Mouse (Mus musculus): Measurements from ENCODE around the gene Pknox2.

Pknox2 gene

DNA sequence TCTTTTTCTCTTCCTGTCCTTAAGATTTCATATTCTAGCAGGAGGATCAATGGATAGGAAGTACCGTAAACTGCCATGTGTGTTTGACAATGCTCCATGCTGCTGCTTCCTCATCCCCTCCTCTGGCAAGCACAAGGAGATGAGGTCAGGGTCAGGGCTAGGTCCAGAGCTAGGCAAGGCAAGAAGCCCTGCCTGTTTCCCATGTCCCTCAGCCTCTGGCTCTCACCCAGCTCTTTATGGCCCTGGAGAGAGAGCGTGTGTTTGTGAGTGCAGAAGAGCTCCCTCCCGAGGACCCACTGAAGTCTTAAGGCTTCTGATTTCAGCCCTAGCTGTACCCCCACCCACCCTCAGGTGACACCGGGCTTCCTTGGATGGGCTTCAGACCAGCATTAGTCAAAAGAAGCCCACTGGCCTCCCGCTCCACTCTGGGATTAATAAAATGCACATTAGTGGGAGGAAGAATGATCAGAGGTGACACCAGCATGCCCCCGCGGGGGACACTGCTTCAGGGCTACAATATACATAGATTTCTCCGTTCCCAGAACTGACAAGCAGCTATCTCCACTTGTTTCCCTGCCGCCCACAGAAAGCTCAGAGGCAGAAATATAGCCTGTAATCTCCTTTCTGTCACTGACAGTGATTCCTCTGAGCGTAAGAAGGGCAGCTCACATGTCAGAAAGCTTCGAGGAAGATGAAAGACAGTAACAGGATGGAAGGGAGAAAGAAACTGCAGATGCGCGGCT, 156.4 kb downstream of the Pknox2 start:
- no peak for DNase-seq (ENCODE audit: low spot score in 2 of 2)

- no peak for DNase-seq (ENCODE audit: low spot score in 2 of 2)
Measured at GRCm38 (mm10) chr9:36989991-36990390, 157.2 kb downstream of the Pknox2 start.

DNA sequence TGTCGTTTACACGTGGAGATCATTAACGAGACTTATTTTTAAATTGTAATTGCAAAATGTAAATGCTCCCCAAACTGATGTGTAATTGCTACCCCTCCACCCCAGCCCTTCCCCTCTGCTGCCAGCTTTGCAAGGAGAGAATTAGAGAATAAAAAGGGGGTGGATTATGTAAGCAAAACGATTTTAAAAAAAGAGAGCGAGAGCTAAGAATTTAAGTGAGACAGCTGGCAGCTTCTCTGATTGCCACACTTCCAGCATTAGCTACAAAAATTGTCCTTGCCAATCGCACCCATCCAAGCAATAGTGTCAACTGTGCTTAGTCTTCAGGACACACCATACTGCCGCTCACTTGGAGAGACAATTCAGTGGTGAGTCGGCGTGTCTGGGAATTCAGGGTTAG, 162.0 kb downstream of the Pknox2 start:
- peak in 1 of 2 experiments; percentile 52 for DNase-seq (ENCODE audit: low spot score in 2 of 2)

GRCm38 (mm10) chr9:36976596-36977362, 170.4 kb downstream of the Pknox2 start:
- DNase-seq (ENCODE audit: low spot score in 2 of 2) = no peak

GRCm38 (mm10) chr9:36973486-36974227, 173.6 kb downstream of the Pknox2 start:
- DNase-seq (ENCODE audit: low spot score in 2 of 2) = no peak

DNA sequence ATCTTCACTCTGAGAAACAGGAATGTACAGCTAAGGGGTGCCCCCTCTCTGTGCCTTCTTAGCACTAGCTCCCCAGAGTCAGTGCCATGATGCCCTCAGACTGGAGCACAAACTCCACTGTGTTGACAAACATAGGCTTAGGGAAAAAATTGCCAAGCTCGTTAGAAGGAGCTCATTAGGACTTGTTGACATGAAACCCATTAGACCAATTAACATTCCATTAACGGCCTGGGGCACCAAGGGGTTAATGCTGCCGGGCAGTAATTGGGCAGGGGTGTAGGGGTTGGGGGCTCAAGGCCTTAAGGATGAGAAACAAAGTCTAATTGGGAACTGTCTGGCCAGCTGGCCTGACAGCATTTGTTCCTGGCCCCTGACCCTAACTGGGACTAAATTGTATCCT, 175.1 kb downstream of the Pknox2 start:
- DNase-seq (ENCODE audit: low spot score in 2 of 2) = no peak

GRCm38 (mm10) chr9:36971066-36971465, 176.1 kb downstream of the Pknox2 start:
- DNase-seq (ENCODE audit: low spot score in 2 of 2) = no peak

DNA sequence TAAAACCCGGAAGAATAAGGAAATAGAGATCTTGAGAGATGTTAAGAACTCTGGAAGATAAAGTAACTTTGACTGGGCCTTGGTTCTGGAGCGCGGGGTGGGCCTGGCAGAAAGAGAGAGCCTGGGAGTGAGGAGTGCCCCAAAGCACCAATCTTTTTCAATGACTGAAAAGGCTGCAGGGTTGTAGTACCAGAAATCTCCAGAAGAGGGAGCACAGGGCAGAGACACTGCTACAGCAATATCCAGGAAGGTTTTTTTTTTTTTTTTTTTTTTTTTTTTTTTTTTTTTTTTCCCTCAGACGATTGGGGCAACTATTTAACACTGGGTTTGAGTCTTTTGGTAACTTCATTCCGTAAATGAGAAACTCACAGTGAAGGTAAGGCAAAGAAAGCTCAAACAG, 176.6 kb downstream of the Pknox2 start:
- DNase-seq (ENCODE audit: low spot score in 2 of 2) = peak; percentile 62 to 86

DNA sequence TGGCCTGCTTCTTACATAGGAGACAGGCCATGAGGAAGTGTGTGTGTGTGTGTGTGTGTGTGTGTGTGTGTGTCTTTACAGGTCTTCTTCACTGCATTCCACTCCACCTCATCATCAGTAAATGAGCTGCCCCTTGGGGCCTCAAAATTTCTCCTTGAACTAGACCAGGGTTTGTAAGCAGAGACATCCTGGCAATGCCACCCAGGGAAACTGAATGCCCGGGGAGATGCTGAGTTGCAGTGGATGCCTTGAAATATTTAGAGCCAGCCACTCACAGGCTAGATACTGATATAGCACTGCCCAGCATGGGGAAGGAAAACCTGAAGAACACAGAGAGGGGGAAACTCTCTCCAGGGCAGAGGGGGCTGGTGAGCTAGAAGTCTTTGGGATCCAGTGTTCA, 178.1 kb downstream of the Pknox2 start:
- DNase-seq (ENCODE audit: low spot score in 2 of 2) = no peak

GRCm38 (mm10) chr9:36968713-36969112, 178.5 kb downstream of the Pknox2 start:
- no peak for DNase-seq (ENCODE audit: low spot score in 2 of 2)

DNA sequence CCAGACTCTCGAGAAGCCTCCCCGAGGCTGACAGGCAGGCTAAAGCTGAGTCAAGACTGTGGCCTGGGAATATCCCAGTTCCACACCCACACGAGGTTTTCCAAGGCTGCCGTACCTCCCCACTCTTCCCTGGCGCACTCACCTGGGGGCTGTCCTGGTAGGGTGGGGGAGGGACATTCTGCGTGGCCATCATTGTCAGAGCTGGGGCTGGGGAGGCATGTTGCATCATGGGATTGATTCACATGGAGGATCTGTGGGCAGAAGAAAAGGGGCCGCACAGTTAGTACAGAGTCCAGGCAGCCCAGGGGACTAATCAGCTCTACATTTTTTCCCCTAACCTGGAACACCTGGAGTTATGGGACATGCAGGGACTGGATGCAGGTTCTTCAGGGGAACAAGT, 179.0 kb downstream of the Pknox2 start:
- DNase-seq (ENCODE audit: low spot score in 2 of 2) = no peak

GRCm38 (mm10) chr9:36965720-36966119, 181.5 kb downstream of the Pknox2 start:
- DNase-seq (ENCODE audit: low spot score in 2 of 2) = no peak

DNA sequence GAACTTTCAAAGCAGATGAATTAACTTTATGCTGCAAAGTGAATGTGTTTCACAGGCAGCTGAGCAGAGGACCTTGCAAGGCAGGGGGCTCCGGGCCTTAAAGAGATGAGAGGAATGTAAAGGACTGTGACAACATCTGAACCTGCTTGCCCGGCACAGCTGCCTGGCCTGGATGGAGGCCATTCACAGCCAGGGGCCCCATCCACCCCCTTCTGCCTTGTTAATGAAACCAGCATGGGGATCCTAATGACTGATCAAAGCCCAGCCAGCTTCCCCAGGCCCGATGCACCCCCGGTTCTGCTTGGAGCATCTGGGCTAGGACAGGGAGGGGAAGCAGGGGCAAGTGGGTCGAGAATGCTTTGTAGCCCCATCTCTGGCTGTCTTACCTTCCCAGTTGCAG, 183.0 kb downstream of the Pknox2 start:
- no peak for DNase-seq (ENCODE audit: low spot score in 2 of 2)

- DNase-seq (ENCODE audit: low spot score in 2 of 2) = no peak
Measured at GRCm38 (mm10) chr9:36963512-36963911, 183.7 kb downstream of the Pknox2 start.

DNA sequence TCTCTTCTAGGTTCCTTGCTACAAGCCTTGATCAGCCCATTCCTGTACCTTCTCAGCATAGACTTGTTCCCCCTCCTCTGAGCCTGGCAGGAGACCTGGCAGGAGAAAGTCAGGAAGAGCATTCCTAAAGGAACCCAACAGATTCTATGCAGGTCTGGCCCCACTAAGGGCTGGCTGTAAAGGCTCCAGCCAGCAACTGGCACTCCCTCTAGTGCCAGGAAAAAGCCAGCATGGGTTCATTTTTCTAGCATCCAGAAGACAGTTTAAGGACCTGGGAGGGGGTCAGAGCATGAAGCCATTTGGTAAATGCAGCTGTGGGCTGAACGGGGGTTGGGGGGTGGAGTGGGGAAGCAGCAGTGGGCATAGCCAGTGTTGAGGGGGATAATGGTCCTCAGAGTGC, 185.3 kb downstream of the Pknox2 start:
- DNase-seq (ENCODE audit: low spot score in 2 of 2) = no peak

DNA sequence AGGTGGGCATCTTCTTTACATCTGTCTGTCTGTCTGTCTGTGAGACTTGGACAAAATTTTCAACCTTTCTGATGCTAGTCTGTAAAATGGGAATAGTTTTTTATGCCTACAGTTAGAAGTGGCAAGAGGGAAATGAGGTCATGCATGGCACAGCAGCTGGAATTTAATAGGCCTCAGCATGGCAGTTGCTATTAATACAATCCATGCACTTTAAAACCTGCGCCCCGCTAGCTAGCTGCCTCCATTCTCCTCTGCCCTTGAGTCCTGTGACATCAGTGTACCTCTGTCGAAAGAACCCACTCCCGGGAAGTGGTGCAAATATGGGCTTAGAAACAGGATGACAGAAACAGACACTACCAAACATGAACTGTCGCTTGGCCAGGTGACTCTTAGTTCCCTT, 186.1 kb downstream of the Pknox2 start:
- no peak for DNase-seq (ENCODE audit: low spot score in 2 of 2)

- DNase-seq (ENCODE audit: low spot score in 2 of 2) = no peak
Measured at GRCm38 (mm10) chr9:36951133-36951484, 196.1 kb downstream of the Pknox2 start.

- DNase-seq (ENCODE audit: low spot score in 2 of 2) = no peak
Measured at GRCm38 (mm10) chr9:36950271-36951132, 196.7 kb downstream of the Pknox2 start.

DNA sequence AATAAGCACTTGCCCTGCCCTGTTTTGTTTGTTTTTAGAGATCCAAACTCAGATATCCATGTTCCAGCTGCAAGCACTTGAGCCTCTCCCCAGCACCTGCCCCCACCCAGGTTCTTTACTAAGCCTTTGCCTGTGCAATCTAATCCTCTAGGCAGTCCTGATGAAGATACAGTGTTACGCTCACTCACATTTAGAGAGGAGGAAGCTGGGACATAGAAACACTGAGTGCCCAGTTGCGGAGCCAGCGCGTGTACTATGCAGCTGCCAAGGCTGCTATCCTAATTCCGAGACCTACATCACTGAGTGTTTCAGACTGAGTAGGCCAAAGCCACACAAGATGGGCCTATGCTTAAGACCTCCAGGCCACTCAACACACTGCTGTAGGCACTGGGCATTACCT, 199.0 kb downstream of the Pknox2 start:
- no peak for DNase-seq (ENCODE audit: low spot score in 2 of 2)

GRCm38 (mm10) chr9:36947056-36947694, 200.0 kb downstream of the Pknox2 start:
- DNase-seq (ENCODE audit: low spot score in 2 of 2) = no peak

DNA sequence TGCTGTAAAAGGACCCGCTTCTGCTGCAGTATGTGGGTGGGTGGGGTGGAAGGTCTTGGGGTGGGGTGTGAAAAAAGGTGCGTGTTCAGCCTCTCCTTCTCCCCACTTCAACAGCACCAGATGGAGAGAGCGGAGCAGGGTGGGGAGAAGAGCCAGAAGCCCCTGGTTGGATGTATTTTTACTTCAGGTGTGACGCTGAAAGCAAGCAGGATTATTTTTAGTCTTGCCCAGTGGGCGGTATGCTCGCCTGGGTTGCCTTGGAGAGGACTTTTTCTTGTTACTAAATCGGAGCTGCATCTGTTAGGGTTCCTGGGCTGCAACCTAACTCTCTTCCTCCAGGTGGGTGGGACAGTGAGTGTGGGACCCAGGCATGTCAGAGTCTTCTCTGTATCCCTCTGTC, 202.4 kb downstream of the Pknox2 start:
- DNase-seq (ENCODE audit: low spot score in 2 of 2) = peak; percentile 64 to 89
